Mouse (Mus musculus): ENCODE results near the gene Postn. TPM values are rescaled to one million over a fixed set of nuclear protein-coding genes. Genes with fewer than 3 reads are reported as not detected.

The Postn gene
- polyA plus RNA-seq, 1 experiment = 0.94 TPM

- H3K36me3 ChIP-seq (ENCODE audit: control insufficient read depth, insufficient read depth, low read length) = no peaks in the 10 kb centered on the region
- no peak overlapping the region for H3K4me3 ChIP-seq (ENCODE audit: control insufficient read depth, low read depth, low read length)
- H3K27ac ChIP-seq (ENCODE audit: control insufficient read depth, insufficient read depth, low read depth, low read length) = no peak overlapping the region
- no peaks in the 10 kb centered on the region for H3K4me1 ChIP-seq (ENCODE audit: control insufficient read depth, insufficient read depth, low read length)
- TF ChIP-seq POLR2A (IDR thresholded peaks at IDR 0.05; ENCODE audit: control insufficient read depth, low read depth, low read length) (no peak), CTCF (IDR thresholded peaks at IDR 0.05; ENCODE audit: control insufficient read depth, insufficient read depth, insufficient replicate concordance, low read depth, low read length) (no peak)
- H3K27me3 ChIP-seq (ENCODE audit: control insufficient read depth, insufficient read depth, low read length) = no peaks in the 10 kb centered on the region
Observed at GRCm38 (mm10) chr3:54372625-54373024, 11.7 kb downstream of the Postn start.

- Histone ChIP-seq H3K27me3 (ENCODE audit: control insufficient read depth, insufficient read depth, low read length) (no peaks in the 10 kb centered on the region), H3K4me3 (ENCODE audit: control insufficient read depth, low read depth, low read length) (no peak overlapping the region)
Observed at GRCm38 (mm10) chr3:54376014-54376413, 15.1 kb downstream of the Postn start.

GRCm38 (mm10) chr3:54377647-54378046 is 16.7 kb downstream of the Postn start:
- H3K4me3 ChIP-seq (ENCODE audit: control insufficient read depth, low read depth, low read length) = no peak overlapping the region
- H3K27me3 ChIP-seq (ENCODE audit: control insufficient read depth, insufficient read depth, low read length) = no peaks in the 10 kb centered on the region
- H3K36me3 ChIP-seq (ENCODE audit: control insufficient read depth, insufficient read depth, low read length) = no peaks in the 10 kb centered on the region
- TF ChIP-seq POLR2A (IDR thresholded peaks at IDR 0.05; ENCODE audit: control insufficient read depth, low read depth, low read length) (no peak), CTCF (IDR thresholded peaks at IDR 0.05; ENCODE audit: control insufficient read depth, insufficient read depth, insufficient replicate concordance, low read depth, low read length) (no peak)
- no peak overlapping the region for H3K27ac ChIP-seq (ENCODE audit: control insufficient read depth, insufficient read depth, low read depth, low read length)
- H3K4me1 ChIP-seq (ENCODE audit: control insufficient read depth, insufficient read depth, low read length) = no peaks in the 10 kb centered on the region

More at GRCm38 (mm10) chr3:54376014-54376413, 15.1 kb downstream of the Postn start:
- Histone ChIP-seq H3K4me1 (ENCODE audit: control insufficient read depth, insufficient read depth, low read length) (no peaks in the 10 kb centered on the region), H3K27ac (ENCODE audit: control insufficient read depth, insufficient read depth, low read depth, low read length) (no peak overlapping the region), H3K36me3 (ENCODE audit: control insufficient read depth, insufficient read depth, low read length) (no peaks in the 10 kb centered on the region)
- no peak for TF ChIP-seq POLR2A (IDR thresholded peaks at IDR 0.05; ENCODE audit: control insufficient read depth, low read depth, low read length)
- no peak for TF ChIP-seq CTCF (IDR thresholded peaks at IDR 0.05; ENCODE audit: control insufficient read depth, insufficient read depth, insufficient replicate concordance, low read depth, low read length)

GRCm38 (mm10) chr3:54378135-54378534 is 17.2 kb downstream of the Postn start:
- no peaks in the 10 kb centered on the region for H3K36me3 ChIP-seq (ENCODE audit: control insufficient read depth, insufficient read depth, low read length)
- no peak for TF ChIP-seq POLR2A (IDR thresholded peaks at IDR 0.05; ENCODE audit: control insufficient read depth, low read depth, low read length)
- no peak for TF ChIP-seq CTCF (IDR thresholded peaks at IDR 0.05; ENCODE audit: control insufficient read depth, insufficient read depth, insufficient replicate concordance, low read depth, low read length)
- H3K4me1 ChIP-seq (ENCODE audit: control insufficient read depth, insufficient read depth, low read length) = no peaks in the 10 kb centered on the region
- no peak overlapping the region for H3K27ac ChIP-seq (ENCODE audit: control insufficient read depth, insufficient read depth, low read depth, low read length)
- H3K4me3 ChIP-seq (ENCODE audit: control insufficient read depth, low read depth, low read length) = no peak overlapping the region
- H3K27me3 ChIP-seq (ENCODE audit: control insufficient read depth, insufficient read depth, low read length) = no peaks in the 10 kb centered on the region

DNA sequence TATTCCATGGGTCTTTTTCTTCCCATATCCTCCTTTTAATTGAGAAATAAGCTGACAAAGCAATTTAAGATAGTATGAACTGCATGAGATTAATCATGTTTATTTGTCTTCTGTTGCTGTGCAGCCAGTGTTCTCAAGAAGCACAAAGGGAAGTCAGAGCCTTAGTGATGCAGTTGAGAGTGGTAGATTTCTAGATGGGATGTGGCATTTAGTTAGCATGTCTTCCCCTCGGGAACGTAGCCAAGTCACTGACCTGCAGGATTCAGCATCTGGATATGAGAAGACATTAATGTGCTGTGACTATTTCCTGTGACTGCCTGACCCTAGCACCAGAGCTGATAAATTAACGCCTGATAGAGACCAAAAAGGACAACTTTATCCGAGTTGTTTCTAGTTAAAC is 19.1 kb downstream of the Postn start:
- no peaks in the 10 kb centered on the region for H3K4me1 ChIP-seq (ENCODE audit: control insufficient read depth, insufficient read depth, low read length)
- H3K4me3 ChIP-seq (ENCODE audit: control insufficient read depth, low read depth, low read length) = no peak overlapping the region
- H3K36me3 ChIP-seq (ENCODE audit: control insufficient read depth, insufficient read depth, low read length) = no peaks in the 10 kb centered on the region
- TF ChIP-seq CTCF (IDR thresholded peaks at IDR 0.05; ENCODE audit: control insufficient read depth, insufficient read depth, insufficient replicate concordance, low read depth, low read length) (no peak), POLR2A (IDR thresholded peaks at IDR 0.05; ENCODE audit: control insufficient read depth, low read depth, low read length) (no peak)
- no peak overlapping the region for H3K27ac ChIP-seq (ENCODE audit: control insufficient read depth, insufficient read depth, low read depth, low read length)
- H3K27me3 ChIP-seq (ENCODE audit: control insufficient read depth, insufficient read depth, low read length) = no peaks in the 10 kb centered on the region

- H3K4me3 ChIP-seq (ENCODE audit: control insufficient read depth, low read depth, low read length) = no peak overlapping the region
- no peaks in the 10 kb centered on the region for H3K27me3 ChIP-seq (ENCODE audit: control insufficient read depth, insufficient read depth, low read length)
- no peak overlapping the region for H3K27ac ChIP-seq (ENCODE audit: control insufficient read depth, insufficient read depth, low read depth, low read length)
- TF ChIP-seq CTCF (IDR thresholded peaks at IDR 0.05; ENCODE audit: control insufficient read depth, insufficient read depth, insufficient replicate concordance, low read depth, low read length) = no peak
- no peak for TF ChIP-seq POLR2A (IDR thresholded peaks at IDR 0.05; ENCODE audit: control insufficient read depth, low read depth, low read length)
- H3K36me3 ChIP-seq (ENCODE audit: control insufficient read depth, insufficient read depth, low read length) = no peaks in the 10 kb centered on the region
- H3K4me1 ChIP-seq (ENCODE audit: control insufficient read depth, insufficient read depth, low read length) = no peaks in the 10 kb centered on the region
Observed at GRCm38 (mm10) chr3:54399321-54399720, 38.4 kb downstream of the Postn start.

DNA sequence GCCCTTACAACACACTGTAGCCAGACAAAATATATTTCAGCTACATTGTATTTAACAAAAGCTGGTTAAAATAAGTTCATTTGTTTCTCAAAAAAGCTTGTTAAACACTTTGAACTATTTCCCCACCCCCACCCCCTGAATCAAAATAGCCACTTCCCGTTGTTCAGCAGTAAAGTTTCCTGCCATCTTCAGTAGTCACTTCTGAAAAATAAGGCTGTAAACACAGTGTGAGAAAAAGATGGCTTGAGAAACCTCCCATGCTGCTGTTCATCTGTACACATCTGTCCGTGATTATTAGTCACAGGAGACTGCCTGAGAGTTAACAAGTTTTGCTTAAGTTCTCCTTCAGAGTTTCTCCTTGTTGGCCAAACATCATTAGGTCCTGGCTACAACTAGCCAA is 39.0 kb downstream of the Postn start:
- no peaks in the 10 kb centered on the region for H3K4me1 ChIP-seq (ENCODE audit: control insufficient read depth, insufficient read depth, low read length)
- TF ChIP-seq CTCF (IDR thresholded peaks at IDR 0.05; ENCODE audit: control insufficient read depth, insufficient read depth, insufficient replicate concordance, low read depth, low read length) = no peak
- TF ChIP-seq POLR2A (IDR thresholded peaks at IDR 0.05; ENCODE audit: control insufficient read depth, low read depth, low read length) = no peak
- no peak overlapping the region for H3K27ac ChIP-seq (ENCODE audit: control insufficient read depth, insufficient read depth, low read depth, low read length)
- H3K4me3 ChIP-seq (ENCODE audit: control insufficient read depth, low read depth, low read length) = no peak overlapping the region
- H3K27me3 ChIP-seq (ENCODE audit: control insufficient read depth, insufficient read depth, low read length) = no peaks in the 10 kb centered on the region
- no peaks in the 10 kb centered on the region for H3K36me3 ChIP-seq (ENCODE audit: control insufficient read depth, insufficient read depth, low read length)

DNA sequence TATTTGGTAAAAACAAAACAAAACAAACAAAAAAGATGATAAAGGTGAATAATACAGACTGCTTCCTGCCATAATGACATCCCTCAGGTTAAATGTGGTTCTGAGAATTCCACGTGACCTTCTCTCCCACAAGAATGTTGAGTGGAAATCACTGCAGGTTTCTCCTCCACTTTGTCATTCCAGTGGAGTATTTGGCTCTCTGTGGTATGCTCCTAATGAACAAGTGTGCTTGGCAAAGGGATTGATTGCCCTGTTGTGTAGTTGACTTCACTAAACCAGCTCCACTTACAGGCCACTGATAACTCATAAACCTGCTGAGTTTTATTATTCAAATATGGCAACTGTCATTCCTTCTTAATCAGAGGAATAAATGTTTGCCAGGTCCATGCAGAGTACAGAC is 39.7 kb downstream of the Postn start:
- Histone ChIP-seq H3K27me3 (ENCODE audit: control insufficient read depth, insufficient read depth, low read length) (no peaks in the 10 kb centered on the region), H3K4me3 (ENCODE audit: control insufficient read depth, low read depth, low read length) (no peak overlapping the region), H3K27ac (ENCODE audit: control insufficient read depth, insufficient read depth, low read depth, low read length) (no peak overlapping the region), H3K36me3 (ENCODE audit: control insufficient read depth, insufficient read depth, low read length) (no peaks in the 10 kb centered on the region), H3K4me1 (ENCODE audit: control insufficient read depth, insufficient read depth, low read length) (no peaks in the 10 kb centered on the region)
- TF ChIP-seq POLR2A (IDR thresholded peaks at IDR 0.05; ENCODE audit: control insufficient read depth, low read depth, low read length) (no peak), CTCF (IDR thresholded peaks at IDR 0.05; ENCODE audit: control insufficient read depth, insufficient read depth, insufficient replicate concordance, low read depth, low read length) (no peak)
